ENCODE assay signal across 23 mouse cellular contexts in the genomic region with DNA sequence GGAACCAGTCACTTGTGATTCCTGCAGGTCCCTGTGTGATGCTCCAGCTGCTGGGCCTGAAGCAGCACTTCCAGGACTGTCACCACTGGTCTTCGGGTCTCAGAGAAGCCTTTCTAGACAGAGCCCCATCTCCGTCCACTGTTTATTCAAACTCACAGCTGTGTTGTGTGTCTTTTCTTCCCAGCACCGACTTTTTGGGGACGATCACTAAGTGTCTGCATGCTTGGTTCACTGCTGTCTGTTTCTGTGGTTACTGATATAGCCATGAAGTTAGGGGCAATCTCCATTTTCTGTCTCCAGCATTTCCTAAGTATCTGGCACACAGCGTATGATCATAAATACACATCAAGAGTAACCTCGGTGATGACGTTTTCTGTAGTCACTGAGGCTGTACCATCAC.
A peak's percentile ranks its signal among the peaks of the same experiment; 100 is the strongest.
DNase-seq lines count a peak whose midpoint lies in the region; ATAC-seq and TF ChIP-seq lines count a peak whose summit lies in the region.
"Had no signal": no experiment of that assay in that cellular context is flagged by ENCODE, and none has a peak within 500 bp of the region (broad histone marks: within the 10 kb centered on the region; RNA-seq: fewer than 3 reads in every experiment).

No protein-coding gene starts in this region.

- H3K9me3 ChIP-seq in forebrain, embryonic 10.5 days = peaks cover 4% of the 10 kb centered on the region; the same call in 1 of the 2 replicates
- H3K9me3 ChIP-seq in forebrain, embryonic 11.5 days (ENCODE audit: control insufficient read depth, low read length) = no peaks in the 10 kb centered on the region; the same call in 1 of the 2 replicates
- H3K9me3 ChIP-seq in lung, embryonic 15.5 days = no peaks in the 10 kb centered on the region
- H3K9me3 ChIP-seq in lung, postnatal 0 days (ENCODE audit: low read length) = no peaks in the 10 kb centered on the region
- H3K9me3 ChIP-seq in embryonic facial prominence, embryonic 10.5 days = no peaks in the 10 kb centered on the region
- H3K9me3 ChIP-seq in neural tube, embryonic 13.5 days = no peaks in the 10 kb centered on the region
- H3K9me3 ChIP-seq: limb, embryonic 12.5 days had no signal

- ATAC-seq in forebrain, embryonic 11.5 days (replicated peaks; ENCODE audit: low FRiP score) = no peak
- no peak for ATAC-seq in lung, embryonic 15.5 days (ENCODE audit: borderline replicate concordance, extremely low read depth, low FRiP score, low TSS enrichment)
- ATAC-seq in lung, postnatal 0 days = no peak
- ATAC-seq in neural tube, embryonic 13.5 days (ENCODE audit: low read depth) = no peak
- ATAC-seq in frontal cortex, adult (ENCODE audit: low TSS enrichment) = no peak
- ATAC-seq: inflammation-experienced regulatory T-cells, adult 6 months; Patski had no signal

- no peaks in the 10 kb centered on the region for H3K27me3 ChIP-seq in forebrain, embryonic 10.5 days (ENCODE audit: poor library complexity, severe bottlenecking)
- no peaks in the 10 kb centered on the region for H3K27me3 ChIP-seq in forebrain, embryonic 11.5 days (ENCODE audit: control insufficient read depth, insufficient read depth, low read length)
- H3K27me3 ChIP-seq in lung, embryonic 15.5 days = no peaks in the 10 kb centered on the region
- H3K27me3 ChIP-seq in lung, postnatal 0 days (replicated peaks; ENCODE audit: insufficient read depth, low read length) = no peaks in the 10 kb centered on the region
- H3K27me3 ChIP-seq in embryonic facial prominence, embryonic 10.5 days (replicated peaks; ENCODE audit: low read depth, poor library complexity, severe bottlenecking) = no peaks in the 10 kb centered on the region
- H3K27me3 ChIP-seq in neural tube, embryonic 13.5 days = no peaks in the 10 kb centered on the region
- H3K27me3 ChIP-seq: heart, embryonic 12.5 days; limb, embryonic 12.5 days; Patski had no signal

- WGBS in forebrain, embryonic 10.5 days = 90% methylated on average over 7 of the region's 7 CpGs
- 82% methylated on average over 7 of the region's 7 CpGs for WGBS in forebrain, embryonic 11.5 days
- 36% methylated on average over 7 of the region's 7 CpGs for WGBS in lung, embryonic 15.5 days
- 43% methylated on average over 7 of the region's 7 CpGs for WGBS in lung, postnatal 0 days
- WGBS in embryonic facial prominence, embryonic 10.5 days = 81% methylated on average over 7 of the region's 7 CpGs
- WGBS in neural tube, embryonic 13.5 days = 30% methylated on average over 7 of the region's 7 CpGs

- H3K36me3 ChIP-seq in forebrain, embryonic 10.5 days (replicated peaks) = no peaks in the 10 kb centered on the region
- H3K36me3 ChIP-seq in forebrain, embryonic 11.5 days (ENCODE audit: control insufficient read depth, insufficient read depth, low read length) = no peaks in the 10 kb centered on the region
- no peaks in the 10 kb centered on the region for H3K36me3 ChIP-seq in lung, embryonic 15.5 days
- no peaks in the 10 kb centered on the region for H3K36me3 ChIP-seq in lung, postnatal 0 days (ENCODE audit: insufficient read depth, low read length)
- no peaks in the 10 kb centered on the region for H3K36me3 ChIP-seq in embryonic facial prominence, embryonic 10.5 days (replicated peaks)
- no peaks in the 10 kb centered on the region for H3K36me3 ChIP-seq in neural tube, embryonic 13.5 days
- H3K36me3 ChIP-seq: heart, embryonic 12.5 days; limb, embryonic 12.5 days had no signal

- H3K4me1 ChIP-seq in forebrain, embryonic 10.5 days = peaks cover 67% of the 10 kb centered on the region
- peaks cover 15% of the 10 kb centered on the region; the same call in 1 of the 2 replicates for H3K4me1 ChIP-seq in forebrain, embryonic 11.5 days (replicated peaks; ENCODE audit: control insufficient read depth, insufficient read depth, low read length)
- peaks cover 36% of the 10 kb centered on the region for H3K4me1 ChIP-seq in lung, embryonic 15.5 days
- H3K4me1 ChIP-seq in lung, postnatal 0 days (ENCODE audit: insufficient read depth, low read depth, low read length) = peaks cover 12% of the 10 kb centered on the region; the same call in 1 of the 2 replicates
- H3K4me1 ChIP-seq in embryonic facial prominence, embryonic 10.5 days = peaks cover 53% of the 10 kb centered on the region
- H3K4me1 ChIP-seq in neural tube, embryonic 13.5 days (replicated peaks) = peaks cover 54% of the 10 kb centered on the region

- no peak overlapping the region for H3K4me3 ChIP-seq in forebrain, embryonic 10.5 days
- H3K4me3 ChIP-seq in forebrain, embryonic 11.5 days (ENCODE audit: low read depth, low read length) = no peak overlapping the region
- no peak overlapping the region for H3K4me3 ChIP-seq in lung, embryonic 15.5 days
- H3K4me3 ChIP-seq in lung, postnatal 0 days (ENCODE audit: low read depth, low read length) = no peak overlapping the region
- H3K4me3 ChIP-seq in embryonic facial prominence, embryonic 10.5 days = no peak overlapping the region
- H3K4me3 ChIP-seq in neural tube, embryonic 13.5 days = no peak overlapping the region
- H3K4me3 ChIP-seq: erythroblast, embryonic 14.5 days; heart, embryonic 12.5 days; left cerebral cortex, adult 2 months; limb, embryonic 12.5 days had no signal

- no peak overlapping the region for H3K4me2 ChIP-seq in forebrain, embryonic 11.5 days (ENCODE audit: low read depth, low read length, severe bottlenecking)
- no peak overlapping the region for H3K4me2 ChIP-seq in lung, embryonic 15.5 days
- H3K4me2 ChIP-seq in lung, postnatal 0 days (replicated peaks; ENCODE audit: low read depth, low read length) = no peak overlapping the region
- no peak overlapping the region for H3K4me2 ChIP-seq in neural tube, embryonic 13.5 days
- H3K4me2 ChIP-seq: heart, embryonic 12.5 days; limb, embryonic 12.5 days had no signal

- no peak overlapping the region for H3K9ac ChIP-seq in forebrain, embryonic 11.5 days (ENCODE audit: low read length)
- H3K9ac ChIP-seq in lung, embryonic 15.5 days = no peak overlapping the region
- no peak overlapping the region for H3K9ac ChIP-seq in lung, postnatal 0 days (replicated peaks; ENCODE audit: low read depth)
- H3K9ac ChIP-seq in neural tube, embryonic 13.5 days = no peak overlapping the region
- H3K9ac ChIP-seq: heart, embryonic 12.5 days; limb, embryonic 12.5 days; liver, embryonic 14.5 days had no signal

- TF ChIP-seq CTCF in lung, postnatal 0 days (IDR thresholded peaks at IDR 0.05) = no peak

- no peak for TF ChIP-seq EP300 in lung, postnatal 0 days (IDR thresholded peaks at IDR 0.05)

- H3K27ac ChIP-seq in forebrain, embryonic 10.5 days = peak overlapping the region; percentile 95
- H3K27ac ChIP-seq in forebrain, embryonic 11.5 days (ENCODE audit: low read depth, low read length) = no peak overlapping the region
- H3K27ac ChIP-seq in lung, embryonic 15.5 days = 0 out of 2 replicates have a peak overlapping the region, but pooled peaks have one; percentile 13
- H3K27ac ChIP-seq in lung, postnatal 0 days (ENCODE audit: low read length) = no peak overlapping the region
- peak overlapping the region; percentile 86 for H3K27ac ChIP-seq in embryonic facial prominence, embryonic 10.5 days (replicated peaks)
- H3K27ac ChIP-seq in neural tube, embryonic 13.5 days (replicated peaks) = peak overlapping the region; percentile 96; the same call in 1 of the 2 replicates
- H3K27ac ChIP-seq: left cerebral cortex, adult 2 months; limb, embryonic 12.5 days; liver, embryonic 14.5 days had no signal

- no peak for DNase-seq in forebrain, embryonic 10.5 days (ENCODE audit: extremely low spot score, low spot score)
- no peak for DNase-seq in forebrain, embryonic 11.5 days (ENCODE audit: low spot score)
- DNase-seq in lung, postnatal 0 days (ENCODE audit: low spot score) = no peak
- DNase-seq in embryonic facial prominence, embryonic 10.5 days (ENCODE audit: low spot score) = no peak
- no peak for DNase-seq in layer of hippocampus, adult 8-10 months (ENCODE audit: low spot score in 2 of 2)
- DNase-seq: adrenal gland, adult 8-10 months; cerebellum, adult 8-10 months; heart, postnatal 14 days; kidney, adult 9 months; kidney, postnatal 36 days; layer of hippocampus, adult 9-11 months; right cerebral cortex, postnatal 4 days; thymus, postnatal 25 days had no signal

Comparison
In these comparisons a context has a peak if more than half of its experiments do, and no peak if none do; other contexts are left out.
1. H3K27ac ChIP-seq: peak in forebrain, embryonic 10.5 days (single experiment), lung, embryonic 15.5 days (single experiment), embryonic facial prominence, embryonic 10.5 days (single experiment) and neural tube, embryonic 13.5 days (single experiment); none in forebrain, embryonic 11.5 days (single experiment) and lung, postnatal 0 days (single experiment).